Mouse (Mus musculus): ENCODE measurements around the gene 1700001P01Rik. TPM values are rescaled to one million over a fixed set of nuclear protein-coding genes. Genes with fewer than 3 reads are reported as not detected.

1700001P01Rik gene
- polyA plus RNA-seq, 1 experiment, result 0.46 TPM

- DNase-seq (ENCODE audit: low read depth), result no peak
- TF ChIP-seq POLR2A (IDR thresholded peaks at IDR 0.05; ENCODE audit: borderline replicate concordance, extremely low read depth, insufficient read depth, insufficient read length, poor library complexity, severe bottlenecking), result no peak
- TF ChIP-seq CTCF (IDR thresholded peaks at IDR 0.05; ENCODE audit: borderline replicate concordance, extremely low read depth, insufficient read depth, insufficient read length), result no peak
Measured at GRCm38 (mm10) chr11:97787961-97788360, 12.2 kb upstream of the 1700001P01Rik start.

GRCm38 (mm10) chr11:97782564-97782895 is 6.8 kb upstream of the 1700001P01Rik start:
- no peak for DNase-seq (ENCODE audit: low read depth)
- TF ChIP-seq CTCF (IDR thresholded peaks at IDR 0.05; ENCODE audit: borderline replicate concordance, extremely low read depth, insufficient read depth, insufficient read length) (no peak), POLR2A (IDR thresholded peaks at IDR 0.05; ENCODE audit: borderline replicate concordance, extremely low read depth, insufficient read depth, insufficient read length, poor library complexity, severe bottlenecking) (no peak)

GRCm38 (mm10) chr11:97781832-97782563 is 6.3 kb upstream of the 1700001P01Rik start, which contains the start of gene Rpl23:
Rpl23 (minus strand) TSS chr11:97782437.
- TF ChIP-seq POLR2A (IDR thresholded peaks at IDR 0.05; ENCODE audit: borderline replicate concordance, extremely low read depth, insufficient read depth, insufficient read length, poor library complexity, severe bottlenecking) (peak; percentile 69; the same call in 1 of the 2 replicates), CTCF (IDR thresholded peaks at IDR 0.05; ENCODE audit: borderline replicate concordance, extremely low read depth, insufficient read depth, insufficient read length) (no peak)
- peak; percentile 99 for DNase-seq (ENCODE audit: low read depth)

DNA sequence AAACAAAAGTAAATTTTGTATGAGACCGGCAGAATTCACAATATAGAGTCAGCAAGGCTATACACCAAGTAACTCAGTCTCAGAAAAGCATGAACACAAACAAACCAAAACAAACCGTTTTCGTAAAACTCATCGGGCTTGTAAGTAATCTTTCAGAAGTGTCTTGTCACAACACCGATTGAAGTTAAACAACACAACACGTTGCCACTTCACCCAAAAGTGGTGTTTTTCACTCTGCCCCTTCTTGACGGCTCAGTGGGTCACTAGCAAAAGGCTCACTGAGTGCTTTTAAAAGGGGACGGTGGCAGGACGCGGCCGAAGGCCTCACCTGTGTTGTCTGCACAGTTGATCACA is 5.7 kb upstream of the 1700001P01Rik start:
- DNase-seq (ENCODE audit: low read depth), result no peak
- no peak for TF ChIP-seq POLR2A (IDR thresholded peaks at IDR 0.05; ENCODE audit: borderline replicate concordance, extremely low read depth, insufficient read depth, insufficient read length, poor library complexity, severe bottlenecking)
- no peak for TF ChIP-seq CTCF (IDR thresholded peaks at IDR 0.05; ENCODE audit: borderline replicate concordance, extremely low read depth, insufficient read depth, insufficient read length)

DNA sequence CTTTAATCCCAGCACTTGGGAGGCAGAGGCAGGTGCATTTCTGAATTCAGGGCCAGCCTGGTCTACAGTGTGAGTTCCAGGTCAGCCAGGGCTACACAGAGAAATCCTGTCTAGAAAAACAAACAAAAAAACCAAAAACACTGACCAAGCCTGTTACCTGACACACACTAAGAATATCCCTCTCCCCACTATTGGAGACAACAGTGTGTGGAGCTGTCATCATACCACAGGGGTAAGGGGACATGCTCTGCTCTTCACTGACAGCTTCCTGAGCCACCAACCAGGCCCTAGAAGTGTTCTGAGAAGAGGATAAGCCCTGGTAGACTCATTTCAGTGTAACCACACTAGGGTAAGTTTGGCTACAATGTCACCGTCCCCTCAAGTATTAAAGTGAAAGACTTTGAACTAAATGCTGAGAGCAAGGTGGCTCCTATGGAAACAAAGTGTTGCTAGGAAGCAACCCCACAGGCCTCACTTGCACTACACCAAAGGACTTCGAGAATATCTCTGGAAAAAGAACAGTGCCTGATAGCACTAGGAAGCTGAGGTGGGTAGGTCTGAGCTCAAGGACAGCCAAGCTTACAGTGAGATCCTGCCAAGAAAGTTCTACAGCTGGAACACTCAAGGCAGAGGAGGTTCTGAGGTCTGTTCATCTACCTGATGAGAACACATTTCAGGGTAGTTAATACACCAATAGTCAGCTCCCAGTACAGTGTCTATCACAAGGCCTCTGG is 4.4 kb upstream of the 1700001P01Rik start:
- TF ChIP-seq POLR2A (IDR thresholded peaks at IDR 0.05; ENCODE audit: borderline replicate concordance, extremely low read depth, insufficient read depth, insufficient read length, poor library complexity, severe bottlenecking), result no peak
- TF ChIP-seq CTCF (IDR thresholded peaks at IDR 0.05; ENCODE audit: borderline replicate concordance, extremely low read depth, insufficient read depth, insufficient read length), result no peak
- no peak for DNase-seq (ENCODE audit: low read depth)

GRCm38 (mm10) chr11:97778918-97779317 is 3.2 kb upstream of the 1700001P01Rik start:
- no peak for TF ChIP-seq POLR2A (IDR thresholded peaks at IDR 0.05; ENCODE audit: borderline replicate concordance, extremely low read depth, insufficient read depth, insufficient read length, poor library complexity, severe bottlenecking)
- no peak for TF ChIP-seq CTCF (IDR thresholded peaks at IDR 0.05; ENCODE audit: borderline replicate concordance, extremely low read depth, insufficient read depth, insufficient read length)
- no peak for DNase-seq (ENCODE audit: low read depth)

GRCm38 (mm10) chr11:97777129-97777529 is 1.4 kb upstream of the 1700001P01Rik start:
- DNase-seq (ENCODE audit: low read depth), result peak; percentile 39
- TF ChIP-seq CTCF (IDR thresholded peaks at IDR 0.05; ENCODE audit: borderline replicate concordance, extremely low read depth, insufficient read depth, insufficient read length) (no peak), POLR2A (IDR thresholded peaks at IDR 0.05; ENCODE audit: borderline replicate concordance, extremely low read depth, insufficient read depth, insufficient read length, poor library complexity, severe bottlenecking) (no peak)

GRCm38 (mm10) chr11:97776497-97777128 is 895 bp upstream of the 1700001P01Rik start:
- DNase-seq (ENCODE audit: low read depth), result no peak
- TF ChIP-seq CTCF (IDR thresholded peaks at IDR 0.05; ENCODE audit: borderline replicate concordance, extremely low read depth, insufficient read depth, insufficient read length), result no peak

DNA sequence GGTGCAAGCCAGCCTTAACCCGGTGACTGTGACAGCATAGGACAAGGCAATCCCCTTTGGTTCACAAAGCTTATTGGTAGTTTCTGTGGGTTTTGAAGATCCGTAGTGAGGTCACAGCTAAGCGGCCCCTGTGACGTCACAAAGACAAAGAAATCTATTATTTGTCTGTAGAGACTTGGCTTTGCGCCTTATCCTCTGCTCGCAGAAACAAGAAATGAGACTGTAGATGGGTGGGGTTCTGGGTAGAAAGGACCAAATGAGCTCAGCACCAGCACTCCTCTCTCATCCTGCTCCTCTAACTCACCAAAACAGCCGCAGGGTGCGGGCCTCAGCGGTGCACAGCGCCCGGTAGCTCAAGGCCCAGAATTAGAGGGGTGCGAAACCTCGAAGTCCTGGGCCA is 532 bp downstream of the 1700001P01Rik start:
- DNase-seq (ENCODE audit: low read depth), result no peak

GRCm38 (mm10) chr11:97771410-97771809 is 4.3 kb downstream of the 1700001P01Rik start:
- no peak for DNase-seq (ENCODE audit: low read depth)
- TF ChIP-seq CTCF (IDR thresholded peaks at IDR 0.05; ENCODE audit: borderline replicate concordance, extremely low read depth, insufficient read depth, insufficient read length) (no peak), POLR2A (IDR thresholded peaks at IDR 0.05; ENCODE audit: borderline replicate concordance, extremely low read depth, insufficient read depth, insufficient read length, poor library complexity, severe bottlenecking) (no peak)

More for the DNA sequence above, 532 bp downstream of the 1700001P01Rik start:
- TF ChIP-seq CTCF (IDR thresholded peaks at IDR 0.05; ENCODE audit: borderline replicate concordance, extremely low read depth, insufficient read depth, insufficient read length) (no peak), POLR2A (IDR thresholded peaks at IDR 0.05; ENCODE audit: borderline replicate concordance, extremely low read depth, insufficient read depth, insufficient read length, poor library complexity, severe bottlenecking) (no peak)

DNA sequence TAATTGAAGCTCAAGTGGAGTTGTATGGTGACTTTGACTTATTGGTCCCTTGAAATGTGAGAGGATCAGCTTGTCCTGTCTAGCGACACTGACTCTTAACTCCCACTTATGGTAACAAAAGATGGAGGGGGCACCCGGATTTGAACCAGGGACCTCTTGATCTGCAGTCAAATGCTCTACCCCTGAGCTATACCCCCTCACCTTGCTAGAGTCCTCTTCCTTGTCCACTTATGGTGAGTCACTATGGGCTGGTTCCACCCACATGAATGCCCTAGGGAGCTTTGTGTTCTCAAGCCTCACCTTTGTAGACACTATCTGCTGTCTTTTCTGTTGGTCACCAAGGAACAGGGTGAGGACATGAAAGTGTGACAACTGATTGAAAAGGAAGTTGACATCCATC is 6.0 kb downstream of the 1700001P01Rik start:
- TF ChIP-seq CTCF (IDR thresholded peaks at IDR 0.05; ENCODE audit: borderline replicate concordance, extremely low read depth, insufficient read depth, insufficient read length), result no peak
- no peak for TF ChIP-seq POLR2A (IDR thresholded peaks at IDR 0.05; ENCODE audit: borderline replicate concordance, extremely low read depth, insufficient read depth, insufficient read length, poor library complexity, severe bottlenecking)
- DNase-seq (ENCODE audit: low read depth), result no peak
